Mouse (Mus musculus) heart, adult 2 months (tissue): ENCODE measurements around the gene Sbf2. TPM values are rescaled to one million over a fixed set of nuclear protein-coding genes. Genes with fewer than 3 reads are reported as not detected.
A peak's percentile ranks its signal among the peaks of the same experiment; 100 is the strongest.

ENCODE experiments used
- DNase-seq, 2 experiments: peaks; one replicate each; pipeline ENCODE4 v3.0.0; 2021
- H3K27ac ChIP-seq: fragments of 200-600 bp; 2 replicates; pipeline ENCODE4 v1.8.1; 2022
- H3K27me3 ChIP-seq: fragments of 200-500 bp; 2 replicates; pipeline ENCODE4 v1.6.1; 2012; ENCODE audit warnings: mild to moderate bottlenecking, low read length, inconsistent platforms, mixed read lengths; ENCODE audit not compliant: control insufficient read depth, insufficient read depth
- H3K36me3 ChIP-seq: fragments of 200-500 bp; 2 replicates; pipeline ENCODE4 v1.6.1; 2012; ENCODE audit warnings: low read length, inconsistent platforms; ENCODE audit not compliant: control insufficient read depth, insufficient read depth
- H3K4me1 ChIP-seq: fragments of 200-500 bp; 2 replicates; pipeline ENCODE4 v1.6.1; 2011; ENCODE audit warnings: low read length; ENCODE audit not compliant: control insufficient read depth, insufficient read depth
- H3K4me3 ChIP-seq: fragments of 200-600 bp; 2 replicates; pipeline ENCODE4 v1.8.1; 2022
- H3K79me2 ChIP-seq: fragments of 200-500 bp; replicated peaks from 2 replicates; pipeline ENCODE4 v1.6.1; 2012; ENCODE audit warnings: mild to moderate bottlenecking, inconsistent platforms, low read length, moderate library complexity, mixed read lengths; ENCODE audit not compliant: control insufficient read depth, insufficient read depth
- H3K9ac ChIP-seq: fragments of 200-500 bp; 2 replicates; pipeline ENCODE4 v1.6.1; 2012; ENCODE audit warnings: low read depth, mild to moderate bottlenecking, control low read depth, inconsistent platforms, low read length, mixed read lengths
- CTCF ChIP-seq: fragments of 200-600 bp; IDR thresholded peaks from 2 replicates; pipeline ENCODE4 v1.8.1; 2022; ENCODE audit warnings: antibody characterized with exemption, mild to moderate bottlenecking, moderate library complexity
- EP300 ChIP-seq: fragments of 200-500 bp; IDR thresholded peaks from 2 replicates; pipeline ENCODE4 v1.6.1; 2011; ENCODE audit warnings: low read depth, low read length, control low read depth; ENCODE audit not compliant: insufficient read depth
- POLR2A ChIP-seq: fragments of 200-500 bp; IDR thresholded peaks from 2 replicates; pipeline ENCODE4 v1.6.1; 2011; ENCODE audit warnings: mild to moderate bottlenecking, low read depth, low read length, control low read depth; ENCODE audit not compliant: insufficient read depth
- WGBS: fragments of 180-500 bp; shearing (Covaris S2); methylation state at CpG from one replicate; pipeline ENCODE4 v1.1.7; 2018; 5-methylcytosine and 5-hydroxymethylcytosine counted together
- intact Hi-C: fragments of 180-260 bp; cut with DNase I; formaldehyde crosslinking; loops from one replicate; pipeline ENCODE4 v1.15.1; 2025
- polyA plus RNA-seq: library from polyadenylated mRNA; depleted of rRNA; stranded (reverse); fragments of >200 nt; gene quantifications from 2 replicates; pipeline ENCODE4 v1.2.3, GENCODE M21; 2012
- total RNA-seq, 2 experiments: library from RNA; stranded (reverse); gene quantifications; 2 replicates each; pipeline ENCODE4 v1.2.3; 2021

The Sbf2 gene
- total and polyA plus RNA-seq, 3 experiments: 16.1 to 40.4 (median 39.7) TPM

GRCm38 (mm10) chr7:110324852-110325251 is 289.9 kb downstream of the Sbf2 start:
- no peak for TF ChIP-seq CTCF
- no peak for TF ChIP-seq POLR2A
- TF ChIP-seq EP300: no peak
- Histone ChIP-seq H3K9ac (no peak overlapping the region), H3K27me3 (no peaks in the 10 kb centered on the region), H3K4me3 (no peak overlapping the region), H3K79me2 (no peaks in the 10 kb centered on the region), H3K36me3 (peaks cover 17% of the 10 kb centered on the region), H3K27ac (peak overlapping the region; percentile 66), H3K4me1 (peaks cover 4% of the 10 kb centered on the region)
- 88% methylated on average over 1 of the region's 1 CpGs for WGBS
- DNase-seq: no peak
- intact Hi-C loops: no loop called here

GRCm38 (mm10) chr7:110321106-110321505 is 293.6 kb downstream of the Sbf2 start:
- TF ChIP-seq EP300 (no peak), POLR2A (no peak), CTCF (no peak)
- DNase-seq: no peak
- Histone ChIP-seq H3K79me2 (no peaks in the 10 kb centered on the region), H3K9ac (no peak overlapping the region), H3K36me3 (peaks cover 7% of the 10 kb centered on the region), H3K27me3 (no peaks in the 10 kb centered on the region), H3K4me1 (peaks cover 2% of the 10 kb centered on the region), H3K4me3 (no peak overlapping the region), H3K27ac (no peak overlapping the region)
- 90% methylated on average over 5 of the region's 5 CpGs for WGBS
- intact Hi-C loops: no loop called here

- no peak overlapping the region for H3K27ac ChIP-seq
- no peak for TF ChIP-seq POLR2A
- TF ChIP-seq CTCF: no peak
- TF ChIP-seq EP300: no peak
- DNase-seq: peak in 1 of 2 experiments; percentile 39
- H3K9ac ChIP-seq: no peak overlapping the region
- H3K79me2 ChIP-seq: no peaks in the 10 kb centered on the region
- H3K4me3 ChIP-seq: no peak overlapping the region
- H3K4me1 ChIP-seq: no peaks in the 10 kb centered on the region
- H3K27me3 ChIP-seq: no peaks in the 10 kb centered on the region
- WGBS: 33% methylated on average over 6 of the region's 6 CpGs
- no peaks in the 10 kb centered on the region; the same call in 1 of the 2 replicates for H3K36me3 ChIP-seq
- intact Hi-C loops: no loop called here
Measured at GRCm38 (mm10) chr7:110318971-110319519, 295.7 kb downstream of the Sbf2 start.

GRCm38 (mm10) chr7:110317412-110317811 is 297.3 kb downstream of the Sbf2 start:
- Histone ChIP-seq H3K4me3 (no peak overlapping the region), H3K4me1 (no peaks in the 10 kb centered on the region; the same call in 1 of the 2 replicates), H3K36me3 (no peaks in the 10 kb centered on the region; the same call in 1 of the 2 replicates), H3K27me3 (no peaks in the 10 kb centered on the region), H3K79me2 (no peaks in the 10 kb centered on the region), H3K27ac (no peak overlapping the region), H3K9ac (no peak overlapping the region)
- WGBS: 95% methylated on average over 4 of the region's 4 CpGs
- TF ChIP-seq POLR2A: no peak
- no peak for TF ChIP-seq CTCF
- TF ChIP-seq EP300: no peak
- intact Hi-C loops: no loop called here
- DNase-seq: no peak

- no peak overlapping the region for H3K27ac ChIP-seq
- H3K4me3 ChIP-seq: no peak overlapping the region
- H3K27me3 ChIP-seq: no peaks in the 10 kb centered on the region
- no peak overlapping the region for H3K9ac ChIP-seq
- TF ChIP-seq EP300 (no peak), POLR2A (no peak), CTCF (no peak)
- WGBS: 100% methylated on average over 1 of the region's 1 CpGs
- DNase-seq: no peak
- intact Hi-C loops: no loop called here
- H3K36me3 ChIP-seq: no peaks in the 10 kb centered on the region; the same call in 1 of the 2 replicates
- H3K4me1 ChIP-seq: no peaks in the 10 kb centered on the region; the same call in 1 of the 2 replicates
- H3K79me2 ChIP-seq: no peaks in the 10 kb centered on the region
Measured at GRCm38 (mm10) chr7:110315352-110315751, 299.4 kb downstream of the Sbf2 start.

GRCm38 (mm10) chr7:110314401-110314890 is 300.3 kb downstream of the Sbf2 start:
- Histone ChIP-seq H3K79me2 (no peaks in the 10 kb centered on the region), H3K36me3 (no peaks in the 10 kb centered on the region; the same call in 1 of the 2 replicates), H3K4me1 (no peaks in the 10 kb centered on the region; the same call in 1 of the 2 replicates), H3K4me3 (no peak overlapping the region), H3K27me3 (no peaks in the 10 kb centered on the region), H3K27ac (no peak overlapping the region; the same call in 1 of the 2 replicates), H3K9ac (no peak overlapping the region)
- WGBS: 70% methylated on average over 7 of the region's 7 CpGs
- peak in 1 of 2 experiments; percentile 33 for DNase-seq
- TF ChIP-seq EP300 (no peak), CTCF (no peak), POLR2A (no peak)
- intact Hi-C loops: no loop called here
